Mouse (Mus musculus) heart, adult 2 months (tissue): ENCODE data around the gene Supt16. TPM values are rescaled to one million over a fixed set of nuclear protein-coding genes. Genes with fewer than 3 reads are reported as not detected.
A peak's percentile ranks its signal among the peaks of the same experiment; 100 is the strongest.

Source experiments
- DNase-seq, 2 experiments: peaks; one replicate each; pipeline ENCODE4 v3.0.0; 2021
- H3K27ac ChIP-seq: fragments of 200-600 bp; 2 replicates; pipeline ENCODE4 v1.8.1; 2022
- H3K27me3 ChIP-seq: fragments of 200-500 bp; 2 replicates; pipeline ENCODE4 v1.6.1; 2012; ENCODE audit warnings: mild to moderate bottlenecking, low read length, inconsistent platforms, mixed read lengths; ENCODE audit not compliant: control insufficient read depth, insufficient read depth
- H3K36me3 ChIP-seq: fragments of 200-500 bp; 2 replicates; pipeline ENCODE4 v1.6.1; 2012; ENCODE audit warnings: low read length, inconsistent platforms; ENCODE audit not compliant: control insufficient read depth, insufficient read depth
- H3K4me1 ChIP-seq: fragments of 200-500 bp; 2 replicates; pipeline ENCODE4 v1.6.1; 2011; ENCODE audit warnings: low read length; ENCODE audit not compliant: control insufficient read depth, insufficient read depth
- H3K4me3 ChIP-seq: fragments of 200-600 bp; 2 replicates; pipeline ENCODE4 v1.8.1; 2022
- H3K79me2 ChIP-seq: fragments of 200-500 bp; replicated peaks from 2 replicates; pipeline ENCODE4 v1.6.1; 2012; ENCODE audit warnings: mild to moderate bottlenecking, inconsistent platforms, low read length, moderate library complexity, mixed read lengths; ENCODE audit not compliant: control insufficient read depth, insufficient read depth
- H3K9ac ChIP-seq: fragments of 200-500 bp; 2 replicates; pipeline ENCODE4 v1.6.1; 2012; ENCODE audit warnings: low read depth, mild to moderate bottlenecking, control low read depth, inconsistent platforms, low read length, mixed read lengths
- CTCF ChIP-seq: fragments of 200-600 bp; IDR thresholded peaks from 2 replicates; pipeline ENCODE4 v1.8.1; 2022; ENCODE audit warnings: antibody characterized with exemption, mild to moderate bottlenecking, moderate library complexity
- EP300 ChIP-seq: fragments of 200-500 bp; IDR thresholded peaks from 2 replicates; pipeline ENCODE4 v1.6.1; 2011; ENCODE audit warnings: low read depth, low read length, control low read depth; ENCODE audit not compliant: insufficient read depth
- POLR2A ChIP-seq: fragments of 200-500 bp; IDR thresholded peaks from 2 replicates; pipeline ENCODE4 v1.6.1; 2011; ENCODE audit warnings: mild to moderate bottlenecking, low read depth, low read length, control low read depth; ENCODE audit not compliant: insufficient read depth
- WGBS: fragments of 180-500 bp; shearing (Covaris S2); methylation state at CpG from one replicate; pipeline ENCODE4 v1.1.7; 2018; 5-methylcytosine and 5-hydroxymethylcytosine counted together
- intact Hi-C: fragments of 180-260 bp; cut with DNase I; formaldehyde crosslinking; loops from one replicate; pipeline ENCODE4 v1.15.1; 2025
- polyA plus RNA-seq: library from polyadenylated mRNA; depleted of rRNA; stranded (reverse); fragments of >200 nt; gene quantifications from 2 replicates; pipeline ENCODE4 v1.2.3, GENCODE M21; 2012
- total RNA-seq, 2 experiments: library from RNA; stranded (reverse); gene quantifications; 2 replicates each; pipeline ENCODE4 v1.2.3; 2021

Supt16 gene
- total and polyA plus RNA-seq, 3 experiments = 5.3 to 24.7 (median 23.9) TPM

GRCm38 (mm10) chr14:52235165-52235564 is 37.9 kb upstream of the Supt16 start:
- H3K4me3 ChIP-seq = no peak overlapping the region
- DNase-seq = peak; percentile 42 to 51
- peaks cover 6% of the 10 kb centered on the region for H3K36me3 ChIP-seq
- TF ChIP-seq CTCF (no peak), EP300 (no peak), POLR2A (no peak)
- no peaks in the 10 kb centered on the region for H3K4me1 ChIP-seq
- no peaks in the 10 kb centered on the region for H3K27me3 ChIP-seq
- no peak overlapping the region for H3K27ac ChIP-seq
- no peaks in the 10 kb centered on the region; the same call in 1 of the 2 replicates for H3K79me2 ChIP-seq
- WGBS = 63% methylated on average over 7 of the region's 7 CpGs
- intact Hi-C loops = no loop called here
- H3K9ac ChIP-seq = no peak overlapping the region

- H3K27ac ChIP-seq = no peak overlapping the region
- no peaks in the 10 kb centered on the region; the same call in 1 of the 2 replicates for H3K79me2 ChIP-seq
- no peak for TF ChIP-seq CTCF
- TF ChIP-seq POLR2A = no peak
- TF ChIP-seq EP300 = no peak
- no peak overlapping the region for H3K9ac ChIP-seq
- WGBS = 75% methylated on average over 6 of the region's 6 CpGs
- H3K36me3 ChIP-seq = peaks cover 6% of the 10 kb centered on the region
- intact Hi-C loops = no loop called here
- no peaks in the 10 kb centered on the region for H3K4me1 ChIP-seq
- H3K4me3 ChIP-seq = no peak overlapping the region
- no peaks in the 10 kb centered on the region for H3K27me3 ChIP-seq
- no peak for DNase-seq
Measured at GRCm38 (mm10) chr14:52232249-52232648, 35.0 kb upstream of the Supt16 start.

- intact Hi-C loops = no loop called here
- H3K4me1 ChIP-seq = no peaks in the 10 kb centered on the region
- whole genome bisulfite sequencing = 67% methylated on average over 2 of the region's 2 CpGs
Measured at GRCm38 (mm10) chr14:52225972-52226371, 28.8 kb upstream of the Supt16 start.

GRCm38 (mm10) chr14:52217261-52217660 is 20.0 kb upstream of the Supt16 start:
- WGBS = 64% methylated on average over 5 of the region's 5 CpGs
- Histone ChIP-seq H3K4me1 (no peaks in the 10 kb centered on the region), H3K79me2 (no peaks in the 10 kb centered on the region), H3K36me3 (peaks cover 7% of the 10 kb centered on the region), H3K27me3 (no peaks in the 10 kb centered on the region), H3K27ac (no peak overlapping the region), H3K4me3 (no peak overlapping the region), H3K9ac (no peak overlapping the region)
- DNase-seq = no peak
- intact Hi-C loops = no loop called here
- no peak for TF ChIP-seq EP300
- no peak for TF ChIP-seq POLR2A
- no peak for TF ChIP-seq CTCF

More at GRCm38 (mm10) chr14:52225972-52226371, 28.8 kb upstream of the Supt16 start:
- Histone ChIP-seq H3K4me3 (no peak overlapping the region), H3K79me2 (no peaks in the 10 kb centered on the region; the same call in 1 of the 2 replicates), H3K9ac (no peak overlapping the region), H3K27ac (no peak overlapping the region), H3K36me3 (peaks cover 3% of the 10 kb centered on the region), H3K27me3 (no peaks in the 10 kb centered on the region)
- no peak for DNase-seq
- TF ChIP-seq EP300 (no peak), POLR2A (no peak), CTCF (no peak)

GRCm38 (mm10) chr14:52199412-52199811 is 2.2 kb upstream of the Supt16 start:
- Histone ChIP-seq H3K4me3 (no peak overlapping the region), H3K79me2 (no peaks in the 10 kb centered on the region), H3K27ac (no peak overlapping the region), H3K4me1 (peaks cover 1% of the 10 kb centered on the region; the same call in 1 of the 2 replicates), H3K36me3 (no peaks in the 10 kb centered on the region; the same call in 1 of the 2 replicates), H3K27me3 (no peaks in the 10 kb centered on the region), H3K9ac (no peak overlapping the region)
- no peak for TF ChIP-seq EP300
- no peak for TF ChIP-seq POLR2A
- no peak for TF ChIP-seq CTCF
- intact Hi-C loops = loop anchor here (5.0 to 10.0 kb wide), 6 partner anchors 43 to 295 kb away; partner anchors contain the start of genes Chd8 and Hnrnpc
- no peak for DNase-seq
- 89% methylated on average over 4 of the region's 4 CpGs for WGBS

- intact Hi-C loops = loop anchor here (5.0 to 10.0 kb wide), 6 partner anchors 44 to 293 kb away; partner anchors contain the start of genes Chd8 and Hnrnpc
- 23% methylated on average over 3 of the region's 3 CpGs for WGBS
- TF ChIP-seq EP300 (no peak), POLR2A (no peak), CTCF (no peak)
- H3K4me1 ChIP-seq = peaks cover 1% of the 10 kb centered on the region; the same call in 1 of the 2 replicates
- H3K4me3 ChIP-seq = peak overlapping the region; percentile 99
- DNase-seq = no peak
- no peak overlapping the region; the same call in 1 of the 2 replicates for H3K27ac ChIP-seq
- H3K36me3 ChIP-seq = no peaks in the 10 kb centered on the region; the same call in 1 of the 2 replicates
- no peak overlapping the region for H3K9ac ChIP-seq
- H3K27me3 ChIP-seq = no peaks in the 10 kb centered on the region
- no peaks in the 10 kb centered on the region for H3K79me2 ChIP-seq
Measured at GRCm38 (mm10) chr14:52198141-52198540, 925 bp upstream of the Supt16 start.
